Mouse (Mus musculus) embryonic fibroblast, embryonic 13.5 days (primary cell): ENCODE results near the gene Zswim3.

ENCODE experiments used
- CTCF ChIP-seq: IDR thresholded peaks from 2 replicates; pipeline ENCODE4 v1.5.1; 2011; ENCODE audit warnings: mild to moderate bottlenecking, control low read depth, low read length, moderate library complexity, borderline replicate concordance; ENCODE audit not compliant: insufficient read depth
- POLR2A ChIP-seq: IDR thresholded peaks from 2 replicates; pipeline ENCODE4 v1.6.1; 2011; ENCODE audit warnings: low read depth, mild to moderate bottlenecking, control low read depth, low read length, moderate library complexity

- TF ChIP-seq CTCF (no peak), POLR2A (no peak)
Observed at GRCm38 (mm10) chr2:164861094-164861493, 56.2 kb downstream of the Zswim3 start.
